Mouse (Mus musculus) large intestine, adult 2 months (tissue): ENCODE results near the gene Gcgr. TPM values are rescaled to one million over a fixed set of nuclear protein-coding genes. Genes with fewer than 3 reads are reported as not detected.

Source experiments
- DNase-seq: peaks from one replicate; pipeline ENCODE4 v3.0.0-alpha.2; 2012; ENCODE audit warnings: low read depth, low spot score
- WGBS: fragments of 180-500 bp; shearing (Covaris S2); methylation state at CpG from one replicate; pipeline ENCODE4 v1.1.7; 2018; 5-methylcytosine and 5-hydroxymethylcytosine counted together
- polyA plus RNA-seq: library from polyadenylated mRNA; depleted of rRNA; stranded (reverse); fragments of >200 nt; gene quantifications from 2 replicates; pipeline ENCODE4 v1.2.3, GENCODE M21; 2012

Gcgr gene
- polyA plus RNA-seq, 1 experiment = 0.90 TPM

DNA sequence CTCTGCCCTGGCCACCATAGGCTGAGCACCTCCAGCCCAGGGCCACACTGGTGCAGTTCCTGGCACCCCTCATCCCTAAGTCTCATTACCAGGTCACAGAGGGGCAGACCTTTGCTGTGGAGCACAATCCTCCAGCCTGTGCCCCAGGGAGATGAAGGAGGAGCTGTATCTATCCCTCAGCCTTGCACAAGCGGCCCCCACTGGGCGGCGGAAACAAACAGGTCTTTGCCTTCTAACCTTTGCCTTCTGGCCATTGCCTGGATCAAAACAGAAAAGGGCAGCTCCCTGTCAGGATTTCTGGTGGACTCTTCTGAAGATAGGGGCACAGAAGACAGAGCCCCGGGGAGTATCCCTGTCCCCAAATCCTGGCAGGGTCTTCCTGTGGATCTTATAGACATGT lies 1.6 kb upstream of the Gcgr start:
- 73% methylated on average over 4 of the region's 4 CpGs for WGBS
- DNase-seq = no peak

DNA sequence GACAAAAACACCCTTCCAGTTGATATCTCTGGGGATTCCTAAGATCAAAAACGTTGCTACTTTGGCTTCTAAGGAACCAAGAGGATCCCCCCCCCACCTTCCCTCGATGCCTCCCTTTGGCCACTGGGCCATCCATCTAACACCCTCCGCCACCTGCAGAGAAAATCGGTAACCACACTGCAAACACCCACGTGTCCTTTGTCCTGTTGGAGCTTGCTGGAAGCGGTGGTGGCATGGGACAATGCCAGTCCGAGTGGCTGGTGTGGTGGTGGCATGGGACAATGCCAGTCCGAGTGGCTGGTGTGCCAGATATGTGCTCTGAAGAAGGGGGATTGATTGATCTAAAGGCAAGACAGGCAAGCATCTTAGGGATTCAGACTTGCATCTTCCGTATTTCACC lies 1.1 kb downstream of the Gcgr start:
- 30% methylated on average over 9 of the region's 9 CpGs for WGBS
- DNase-seq = no peak

DNA sequence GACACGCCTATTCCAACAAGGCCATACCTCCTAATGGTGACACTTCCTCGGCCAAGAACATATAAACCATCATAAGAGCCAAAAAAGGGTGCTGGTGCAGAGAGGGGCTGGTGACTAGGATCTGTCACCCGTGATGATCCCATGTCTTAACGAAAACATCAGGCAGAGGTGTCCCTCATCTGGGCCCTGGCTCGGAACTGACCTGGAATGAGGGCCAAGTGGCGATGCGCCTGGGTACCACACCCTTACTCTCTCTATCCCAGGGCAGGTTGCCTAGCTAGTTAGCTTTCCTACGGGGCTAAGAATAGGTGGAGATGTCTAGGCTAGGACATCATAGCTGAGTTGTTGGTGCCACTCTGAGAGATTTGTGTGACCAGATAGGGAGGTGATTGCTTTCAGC lies 3.6 kb downstream of the Gcgr start:
- WGBS = 74% methylated on average over 8 of the region's 8 CpGs
- DNase-seq = no peak

DNA sequence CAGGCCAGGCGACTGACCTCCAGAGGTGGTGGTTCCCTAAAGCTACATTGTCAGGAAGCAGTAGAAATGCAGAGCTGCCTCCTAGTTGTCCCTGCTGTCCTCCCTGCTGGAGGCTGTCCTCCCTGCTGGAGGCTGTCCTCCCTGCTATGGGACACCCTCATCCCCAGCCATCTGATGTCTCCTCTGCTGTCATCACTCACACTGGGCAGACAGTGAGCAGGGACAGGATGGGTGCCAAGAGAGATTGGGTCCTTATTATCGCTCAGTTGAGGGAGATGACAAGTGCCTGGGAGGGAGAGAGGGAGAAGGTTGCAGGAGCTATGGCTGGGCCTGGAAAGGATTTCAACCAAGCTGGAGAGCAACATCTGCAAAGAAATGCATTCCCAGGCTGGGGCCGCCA lies 4.6 kb downstream of the Gcgr start:
- 87% methylated on average over 3 of the region's 3 CpGs for WGBS
- no peak for DNase-seq

DNA sequence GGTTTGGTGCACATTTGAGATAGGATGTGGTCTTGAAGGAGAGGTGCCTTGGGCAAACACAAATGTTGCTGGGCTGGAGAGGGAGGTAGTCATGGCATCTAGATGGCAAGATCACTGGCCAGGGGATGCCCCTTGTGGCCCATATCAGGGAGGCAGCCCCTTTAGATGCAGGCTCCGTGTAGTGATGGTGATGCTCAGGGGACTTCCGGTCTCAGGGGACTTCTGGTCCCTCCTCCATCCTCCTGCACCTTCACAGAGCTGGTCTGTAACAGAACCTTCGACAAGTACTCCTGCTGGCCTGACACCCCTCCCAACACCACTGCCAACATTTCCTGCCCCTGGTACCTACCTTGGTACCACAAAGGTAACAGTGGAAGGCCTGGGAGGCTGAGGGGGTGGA lies 5.3 kb downstream of the Gcgr start:
- DNase-seq = no peak
- WGBS = 77% methylated on average over 3 of the region's 3 CpGs

DNA sequence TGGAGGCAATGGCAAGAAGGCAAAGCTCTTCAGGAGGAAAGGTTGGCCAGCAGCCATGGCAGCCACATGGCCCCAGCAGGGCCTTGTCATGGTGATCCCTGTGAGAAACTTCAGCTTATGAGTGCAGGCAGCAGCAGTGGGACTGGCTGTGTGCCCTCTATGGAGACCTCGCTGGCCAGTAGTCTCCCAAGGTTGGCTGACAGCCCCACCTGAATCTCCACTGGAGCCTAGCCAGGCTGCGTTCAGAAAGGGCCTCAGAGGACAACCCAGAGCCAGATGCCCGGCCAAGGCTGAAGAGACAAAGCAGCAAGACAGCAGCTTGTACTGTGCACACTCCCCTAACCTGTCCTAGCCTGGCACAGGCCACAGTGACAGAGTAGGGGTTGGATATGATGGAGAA lies 8.0 kb downstream of the Gcgr start:
- DNase-seq = no peak
- 12% methylated on average over 3 of the region's 3 CpGs for WGBS

DNA sequence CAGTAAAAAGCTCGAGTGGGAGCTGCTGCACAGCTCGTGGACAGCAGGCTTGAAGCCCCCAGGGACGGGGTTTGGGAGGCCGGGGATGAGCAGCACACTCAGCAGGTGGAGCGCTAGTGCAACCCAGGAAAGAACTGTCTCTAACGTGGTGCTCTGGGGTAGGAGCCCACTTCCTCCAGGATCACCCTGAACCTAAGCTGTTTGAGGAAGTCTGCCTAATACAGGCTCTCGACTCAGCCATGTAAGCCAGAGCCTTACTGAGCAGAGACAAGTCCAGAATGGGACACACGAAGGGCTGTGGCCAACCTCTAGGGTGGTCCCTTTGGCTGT lies 8.4 kb downstream of the Gcgr start:
- 41% methylated on average over 8 of the region's 8 CpGs for whole genome bisulfite sequencing
- DNase-seq = no peak

DNA sequence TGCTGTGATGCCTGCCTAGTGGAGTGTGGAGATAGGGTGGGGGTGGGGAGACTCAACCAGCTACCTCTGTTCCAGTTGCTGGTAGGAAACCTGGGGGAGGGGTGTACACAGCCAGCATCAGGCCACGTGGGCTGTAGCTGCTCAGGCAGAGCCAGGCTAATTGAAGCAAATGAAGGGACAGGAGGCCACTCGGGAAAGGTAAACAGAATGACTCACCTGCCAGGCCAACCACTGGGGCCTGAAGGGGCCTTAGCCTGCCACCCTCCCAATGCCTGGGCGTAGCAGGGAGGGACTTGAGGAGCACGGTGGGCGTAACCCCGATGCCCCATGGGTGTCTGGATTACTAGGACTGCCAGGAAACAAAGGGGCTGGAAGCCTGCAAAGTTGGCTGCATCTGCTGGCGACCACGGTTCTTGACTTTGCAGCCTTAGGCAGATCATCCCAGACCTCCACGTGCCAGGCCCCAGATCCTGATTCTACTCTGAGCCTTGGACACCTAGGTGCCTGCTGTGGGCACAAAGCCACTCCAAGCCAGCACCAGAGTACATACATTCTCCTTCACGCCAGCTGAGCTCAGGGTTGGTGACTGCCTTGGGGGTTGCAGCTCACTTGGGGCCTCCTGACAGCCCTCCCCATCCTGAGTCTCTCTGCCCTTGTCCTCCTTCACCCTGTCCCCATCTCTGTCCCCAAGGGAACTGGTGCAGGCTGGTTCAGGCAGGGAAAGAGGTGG lies 9.0 kb downstream of the Gcgr start:
- whole genome bisulfite sequencing = 15% methylated on average over 10 of the region's 10 CpGs
- DNase-seq = no peak

DNA sequence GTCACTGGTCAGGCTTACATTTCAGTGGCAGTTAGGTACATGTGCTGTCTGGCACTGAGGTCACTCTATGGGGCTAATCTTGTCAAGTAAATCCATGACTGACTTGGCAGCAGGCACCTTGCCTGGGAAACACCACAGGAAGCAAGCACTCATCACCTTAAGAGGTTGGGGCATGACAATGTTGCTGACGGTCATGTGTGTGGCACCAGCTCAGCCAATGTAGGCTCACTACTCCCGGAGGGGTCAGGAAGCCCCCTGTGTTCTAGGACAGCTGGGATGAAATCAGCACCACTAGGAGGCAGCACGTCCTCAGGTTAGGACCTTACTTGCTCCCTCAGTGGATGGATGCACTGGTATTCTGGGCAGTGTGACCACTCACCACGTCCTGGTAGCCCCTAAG lies 11.4 kb downstream of the Gcgr start:
- no peak for DNase-seq
- 74% methylated on average over 4 of the region's 4 CpGs for WGBS

DNA sequence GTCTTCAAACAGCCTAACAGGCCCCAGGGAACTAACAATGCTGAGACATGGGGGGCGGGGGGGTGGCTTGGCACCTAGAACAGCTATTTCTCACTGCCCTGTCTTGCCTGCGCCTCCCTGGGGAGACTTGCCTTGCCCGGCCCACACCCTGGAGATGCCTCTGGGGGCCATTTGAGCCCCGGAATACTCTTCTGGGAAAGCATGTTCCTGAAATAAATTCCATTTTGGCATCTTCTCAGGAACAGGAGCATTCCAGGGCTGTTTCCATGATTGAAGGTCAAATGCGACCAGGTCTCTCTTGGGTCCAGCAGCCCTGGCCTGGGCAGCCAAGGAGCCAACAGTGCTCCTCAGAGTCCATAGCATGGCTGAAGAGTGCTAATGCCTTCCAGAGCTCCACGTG lies 11.9 kb downstream of the Gcgr start:
- DNase-seq = no peak
- 81% methylated on average over 6 of the region's 6 CpGs for WGBS

DNA sequence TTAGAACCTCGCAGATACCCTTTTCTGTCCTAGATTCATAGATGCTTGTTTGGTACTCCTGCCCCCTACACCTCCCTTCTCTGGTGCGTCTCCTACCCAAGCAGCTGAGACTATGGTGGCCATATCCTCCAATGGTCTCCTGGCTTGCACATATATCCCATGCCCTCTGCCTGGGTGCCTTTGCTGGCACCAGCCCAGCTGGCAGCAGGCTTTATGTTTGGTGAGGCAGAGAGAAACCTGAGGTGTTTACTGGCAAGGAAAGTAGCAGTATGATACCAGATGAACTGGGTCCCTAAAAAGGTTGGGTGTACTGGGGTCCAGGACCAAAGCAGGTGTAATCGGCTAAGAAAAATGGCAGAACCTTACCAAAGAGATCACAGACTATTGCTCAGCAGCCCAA lies 15.5 kb downstream of the Gcgr start:
- DNase-seq = no peak
- 91% methylated on average over 3 of the region's 3 CpGs for WGBS

DNA sequence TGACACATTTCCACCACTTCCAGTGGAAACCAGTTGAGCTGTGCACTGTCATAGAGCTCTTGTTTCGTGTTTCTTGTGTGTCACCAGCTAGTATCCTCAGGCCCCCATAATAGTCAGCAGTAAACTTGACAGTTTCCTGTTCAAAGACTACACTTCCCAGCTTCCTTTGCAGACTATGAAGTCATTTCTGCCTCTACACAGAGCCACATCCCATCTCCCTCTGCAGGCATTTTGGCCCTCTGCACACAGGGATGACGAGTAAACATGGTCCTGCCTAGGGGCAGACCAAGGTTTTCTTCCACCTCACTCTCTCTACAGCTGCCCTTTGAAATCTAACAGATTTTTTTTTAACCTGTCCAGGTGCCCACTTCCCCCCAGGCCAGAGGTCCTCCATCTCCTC lies 17.0 kb downstream of the Gcgr start:
- DNase-seq = no peak
- WGBS = 50% methylated on average over 2 of the region's 2 CpGs

DNA sequence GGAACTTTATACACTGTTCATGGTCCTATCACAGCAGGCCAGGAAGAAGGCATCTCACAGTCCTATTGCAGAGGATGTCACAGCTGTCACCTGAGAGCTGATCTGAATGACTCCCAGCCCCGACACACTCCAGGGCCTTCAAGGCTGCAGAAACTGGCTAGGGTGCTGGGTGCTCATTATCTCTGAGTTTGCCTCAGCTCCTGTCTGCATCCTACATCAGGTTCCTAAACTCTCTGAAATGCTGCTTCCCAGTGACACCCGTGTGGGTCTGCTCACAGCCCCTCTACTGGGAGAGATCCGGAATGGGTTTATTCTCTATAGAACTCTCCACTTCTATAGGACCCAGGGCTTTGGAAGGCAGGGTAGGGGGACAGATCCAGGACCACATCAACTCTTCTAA lies 17.7 kb downstream of the Gcgr start:
- no peak for DNase-seq
- 67% methylated on average over 3 of the region's 3 CpGs for WGBS

DNA sequence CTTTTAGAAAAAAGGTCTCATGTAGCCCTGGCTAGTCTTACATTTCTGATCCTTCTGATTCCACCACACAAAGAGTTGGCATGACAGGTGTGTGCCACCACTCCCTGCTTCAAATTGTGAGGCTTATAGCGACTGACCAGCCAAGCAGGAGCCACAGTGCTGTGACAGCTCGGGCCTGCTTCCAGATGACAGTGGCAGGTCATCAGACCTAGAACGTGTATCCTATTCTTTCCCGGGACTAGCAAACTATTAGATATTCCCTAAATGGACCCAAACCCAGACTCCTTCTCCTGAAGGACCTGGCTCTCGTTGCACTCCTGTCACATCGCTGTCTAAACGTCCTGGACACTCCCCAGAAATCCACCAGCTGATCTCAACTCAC lies 18.3 kb downstream of the Gcgr start:
- 2% methylated on average over 7 of the region's 7 CpGs for WGBS
- no peak for DNase-seq

DNA sequence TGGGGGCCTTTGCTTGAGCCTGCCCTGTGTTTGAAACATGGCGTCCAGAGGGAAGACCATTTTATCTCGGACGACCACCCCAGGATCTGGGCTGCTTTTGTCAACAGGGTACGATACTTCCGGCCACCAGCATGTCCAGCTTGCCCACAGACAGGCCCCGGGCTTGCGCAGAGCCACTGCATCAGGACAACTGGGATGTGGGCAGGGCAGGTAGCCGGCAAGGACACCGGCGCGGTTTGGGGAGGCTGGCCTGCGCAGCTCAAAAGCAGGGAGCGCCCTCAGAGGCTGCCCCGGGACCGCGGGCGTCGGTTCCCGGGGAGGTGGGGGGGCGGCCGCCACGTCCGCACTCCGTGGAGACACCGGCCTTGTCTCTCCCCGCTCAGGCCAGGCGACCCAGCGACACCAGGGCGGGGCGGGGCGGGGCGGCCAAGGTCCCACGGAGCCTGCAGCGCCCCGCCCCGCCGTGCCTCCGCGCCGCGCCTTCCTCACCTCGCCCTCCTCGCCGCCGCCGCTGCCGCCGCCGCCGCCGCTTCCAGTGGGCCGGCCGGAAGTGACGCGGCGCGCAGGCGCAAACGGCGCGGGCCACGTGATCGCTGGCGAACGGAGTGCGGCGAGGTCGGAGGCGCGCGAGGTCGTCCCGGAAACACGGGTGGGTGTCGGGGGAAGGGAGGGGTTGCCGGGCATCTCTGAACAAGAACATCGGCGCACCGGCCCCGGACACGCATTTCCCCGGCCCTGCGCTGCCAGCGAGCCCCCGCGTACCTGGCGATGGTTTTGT lies 18.9 kb downstream of the Gcgr start, which contains the start of gene Mcrip1:
Gene Mcrip1, minus strand, starts transcription at position 560 of the 778 bp plus-strand sequence.
- under 1% methylated on average over 63 of the region's 87 CpGs for whole genome bisulfite sequencing
- DNase-seq = no peak

DNA sequence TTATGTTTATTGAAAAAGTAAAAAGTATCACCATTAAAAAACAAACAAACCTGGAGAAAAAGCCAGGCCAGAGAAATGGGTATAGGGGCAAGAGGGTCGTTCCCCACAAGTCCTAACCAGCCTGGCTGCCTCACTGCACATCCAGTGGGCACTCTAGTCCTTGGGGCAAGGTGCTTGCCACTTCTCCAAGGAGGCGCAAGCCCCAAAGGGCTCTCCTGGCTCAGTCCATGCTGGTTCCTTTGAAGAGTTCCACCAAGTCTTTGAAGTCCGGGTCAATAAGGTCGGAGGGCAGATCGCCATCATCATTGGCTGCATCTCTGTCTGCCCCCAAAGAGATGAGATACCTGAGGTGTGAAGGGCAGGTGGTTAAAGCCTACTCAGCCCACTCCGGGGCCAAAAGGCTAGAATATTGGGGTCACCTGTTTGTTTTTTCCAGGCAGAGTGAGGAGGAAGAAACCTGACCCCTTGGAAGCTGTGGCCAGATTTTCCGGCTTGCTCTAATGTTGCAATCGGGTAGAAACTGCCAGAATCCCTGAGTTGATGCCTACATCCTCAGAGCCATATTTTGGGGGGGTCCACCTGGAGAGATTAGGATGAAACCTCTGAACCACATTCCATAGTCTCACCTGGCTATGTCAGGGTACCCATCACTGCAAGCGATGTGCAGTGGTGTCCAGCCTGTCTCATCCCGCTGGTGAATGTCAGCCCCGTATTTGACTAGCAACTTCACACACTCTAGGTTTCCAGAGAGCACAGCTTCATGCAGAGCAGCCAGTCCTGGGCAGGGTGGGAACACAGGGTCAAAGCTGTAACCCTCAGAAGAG lies 19.7 kb downstream of the Gcgr start:
- WGBS = 57% methylated on average over 11 of the region's 11 CpGs
- no peak for DNase-seq

DNA sequence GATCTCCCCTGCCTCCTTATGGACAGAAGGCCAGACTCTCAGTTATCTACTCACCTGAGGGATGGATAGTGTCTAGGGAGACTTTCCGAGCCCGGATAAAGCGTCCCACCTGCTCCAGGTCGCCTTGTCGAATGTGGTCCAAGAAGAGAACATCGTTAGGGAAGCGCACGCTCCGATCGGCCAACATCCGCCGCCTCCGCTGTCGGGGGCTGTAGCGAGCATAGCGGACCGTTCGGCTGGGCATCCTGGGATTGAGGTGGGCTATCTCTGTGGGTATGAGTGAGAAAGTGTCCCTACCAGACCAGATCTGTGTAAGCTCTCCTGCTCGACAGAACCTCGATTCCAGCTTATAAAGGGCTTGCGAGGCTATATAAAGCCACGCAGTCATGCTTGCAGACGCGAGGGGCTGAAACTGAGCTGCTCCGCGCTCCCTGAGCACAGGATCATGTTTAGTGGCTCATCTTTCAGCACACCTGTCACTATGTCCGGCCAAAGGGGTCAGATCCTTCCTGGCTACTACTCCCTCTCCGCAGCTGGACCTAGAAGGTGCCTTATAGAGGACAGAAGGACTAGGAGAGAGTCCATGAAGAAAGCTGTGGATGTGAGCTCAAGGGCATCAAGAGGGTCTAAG lies 20.4 kb downstream of the Gcgr start, which contains the start of gene Ppp1r27:
Gene Ppp1r27, minus strand, starts transcription at position 323 of the 631 bp plus-strand sequence.
- no peak for DNase-seq
- WGBS = 96% methylated on average over 28 of the region's 28 CpGs

DNA sequence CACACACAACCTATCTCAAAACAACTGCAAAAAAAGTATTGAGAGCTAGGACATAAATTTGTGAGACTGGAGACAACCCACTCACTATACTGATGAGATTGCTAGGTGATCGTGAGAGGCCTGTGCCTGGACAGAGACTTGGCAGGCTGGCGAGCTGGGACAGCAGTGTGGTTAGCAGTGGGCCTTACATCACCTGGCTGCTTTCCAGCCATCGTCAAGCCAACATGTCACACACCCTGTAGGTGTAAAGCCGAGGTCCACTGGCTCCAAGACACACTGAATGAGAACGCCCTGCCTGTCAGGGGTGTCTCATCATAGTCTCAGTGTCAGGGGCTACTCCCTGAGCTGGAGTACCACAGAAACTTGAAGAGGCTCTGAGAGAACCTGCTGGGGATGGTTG lies 22.2 kb downstream of the Gcgr start:
- WGBS = 46% methylated on average over 5 of the region's 5 CpGs
- DNase-seq = no peak

DNA sequence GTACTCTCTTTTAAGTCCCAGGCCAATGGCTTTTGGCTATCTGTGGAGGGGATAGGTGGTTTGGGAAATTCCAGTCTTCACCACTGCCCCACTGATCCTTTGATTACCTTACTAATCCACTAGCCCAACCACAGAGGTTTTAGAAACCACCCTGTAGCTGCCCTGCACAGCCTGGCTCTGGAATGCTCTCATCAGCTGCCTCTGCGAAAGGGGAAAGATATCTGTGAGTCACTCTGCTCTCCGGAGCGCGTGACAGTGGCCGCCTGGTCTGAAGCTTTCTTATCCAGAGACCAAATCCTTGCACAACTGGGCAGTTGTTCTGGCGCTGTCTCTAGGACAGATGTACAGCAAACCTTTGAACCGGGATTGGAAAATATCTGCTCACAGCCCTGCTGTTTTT lies 24.3 kb downstream of the Gcgr start:
- 66% methylated on average over 7 of the region's 7 CpGs for WGBS

DNA sequence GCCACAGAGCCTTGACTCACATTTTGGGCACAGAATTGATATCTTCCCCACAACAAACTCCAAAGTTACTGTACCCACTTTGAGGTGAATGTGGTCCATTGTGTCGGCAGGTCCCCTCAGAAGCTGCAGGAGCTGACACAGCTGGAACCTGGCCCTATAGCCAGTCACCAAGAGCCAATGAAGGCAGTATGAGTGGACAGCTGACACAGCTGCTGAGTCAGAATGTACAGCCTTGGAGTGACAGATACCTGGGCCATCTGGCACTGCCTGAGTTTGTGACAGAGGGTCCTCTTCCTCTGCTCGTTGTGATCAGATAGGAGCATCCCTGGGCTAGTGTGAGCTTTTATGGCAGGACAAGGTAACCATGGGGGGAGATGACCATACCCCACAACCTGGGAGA lies 24.8 kb downstream of the Gcgr start:
- DNase-seq = no peak
- 49% methylated on average over 2 of the region's 2 CpGs for WGBS

More for the DNA sequence above, 24.3 kb downstream of the Gcgr start:
- DNase-seq = no peak
